Mouse (Mus musculus): ENCODE results near the gene Nfkbie.

- TF ChIP-seq POLR2A (IDR thresholded peaks at IDR 0.05; ENCODE audit: extremely low read depth, insufficient read depth, low read length): no peak
- no peak for TF ChIP-seq CTCF (IDR thresholded peaks at IDR 0.05; ENCODE audit: extremely low read depth, insufficient read depth, low read length)
These were observed 46.4 kb downstream of the Nfkbie start, which contains the start of gene Mymx for GRCm38 (mm10) chr17:45601877-45602304.

All from cortical plate, adult 2 months (tissue).